21 mouse cellular contexts compared by ENCODE assay signal in the genomic region with DNA sequence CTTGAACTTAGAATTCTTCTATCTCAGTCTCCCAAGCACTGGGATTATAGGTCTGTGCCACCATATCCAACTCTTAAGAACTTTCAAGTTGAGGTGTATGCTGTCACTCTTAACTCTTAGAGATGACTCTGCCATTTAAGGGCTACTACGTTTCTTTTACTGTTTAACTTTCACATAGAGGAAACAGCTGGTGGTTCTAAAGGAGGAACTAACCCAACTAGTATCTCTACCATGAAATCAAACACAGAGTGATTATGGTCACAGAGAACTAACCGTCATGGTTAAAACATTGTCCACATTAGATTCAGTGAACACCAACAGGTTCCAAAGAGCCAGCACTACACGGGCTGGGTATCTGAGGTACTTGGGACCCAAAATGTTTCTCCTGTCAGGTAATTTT. TPM values are rescaled to one million over a fixed set of nuclear protein-coding genes. Genes with fewer than 3 reads are reported as not detected.
DNase-seq lines count a peak whose midpoint lies in the region; ATAC-seq and TF ChIP-seq lines count a peak whose summit lies in the region.
"Had no signal": no experiment of that assay in that cellular context is flagged by ENCODE, and none has a peak within 500 bp of the region (broad histone marks: within the 10 kb centered on the region; RNA-seq: fewer than 3 reads in every experiment).

No protein-coding gene starts in this region.

- no peak for TF ChIP-seq CTCF in MEL (IDR thresholded peaks at IDR 0.05 in 2 of 3, conservative IDR thresholded peaks at IDR 0.05 in 1 of 3; ENCODE audit: control insufficient read depth in 1 of 3, insufficient read depth in 1 of 3, low read depth in 2 of 3, low read length in 3 of 3, poor library complexity in 1 of 3, severe bottlenecking in 1 of 3)

- no peak for TF ChIP-seq RAD21 in MEL (IDR thresholded peaks at IDR 0.05; ENCODE audit: low read depth, low read length)

- no peak overlapping the region for H3K9ac ChIP-seq in MEL (ENCODE audit: control insufficient read depth, low read depth, low read length, poor library complexity, severe bottlenecking)
- H3K9ac ChIP-seq in hindbrain, embryonic 11.5 days (ENCODE audit: low read depth, low read length), result no peak overlapping the region
- H3K9ac ChIP-seq: embryonic facial prominence, embryonic 12.5 days; forebrain, embryonic 13.5 days; forebrain, embryonic 15.5 days; forebrain, postnatal 0 days had no signal

- H3K9me3 ChIP-seq in MEL (replicated peaks; ENCODE audit: insufficient read depth, low read length), result no peaks in the 10 kb centered on the region
- no peaks in the 10 kb centered on the region for H3K9me3 ChIP-seq in hindbrain, embryonic 11.5 days (ENCODE audit: control insufficient read depth, low read length)
- H3K9me3 ChIP-seq: embryonic facial prominence, embryonic 10.5 days; embryonic facial prominence, embryonic 12.5 days; forebrain, embryonic 13.5 days; forebrain, embryonic 15.5 days had no signal

- no peak overlapping the region for H3K4me3 ChIP-seq in MEL (ENCODE audit: control insufficient read depth in 1 of 2, insufficient read depth in 1 of 2, low read depth in 2 of 2, low read length in 2 of 2)
- H3K4me3 ChIP-seq in hindbrain, embryonic 11.5 days (ENCODE audit: low read depth, low read length), result no peak overlapping the region
- H3K4me3 ChIP-seq: embryonic facial prominence, embryonic 10.5 days; embryonic facial prominence, embryonic 12.5 days; forebrain, embryonic 13.5 days; forebrain, embryonic 15.5 days had no signal

- no peak for TF ChIP-seq POLR2A in MEL (IDR thresholded peaks at IDR 0.05; ENCODE audit: control insufficient read depth in 1 of 2, insufficient read depth in 1 of 2, low read depth in 1 of 2, low read length in 2 of 2, poor library complexity in 1 of 2)

- no peaks in the 10 kb centered on the region for H3K27me3 ChIP-seq in MEL (ENCODE audit: control insufficient read depth in 1 of 2, insufficient read depth in 2 of 2, low read length in 2 of 2)
- H3K27me3 ChIP-seq in splenic B cell, adult 2 months (ENCODE audit: control insufficient read depth, insufficient read depth, low read length, poor library complexity, severe bottlenecking), result no peaks in the 10 kb centered on the region
- H3K27me3 ChIP-seq in hindbrain, embryonic 11.5 days (ENCODE audit: control insufficient read depth, insufficient read depth, low read length), result no peaks in the 10 kb centered on the region
- H3K27me3 ChIP-seq: embryonic facial prominence, embryonic 12.5 days; forebrain, embryonic 13.5 days; forebrain, embryonic 15.5 days had no signal

- WGBS in hindbrain, embryonic 11.5 days, result 94% methylated on average over 3 of the region's 3 CpGs

- peak overlapping the region; percentile 50; the same call in 1 of the 2 replicates for H3K27ac ChIP-seq in MEL (ENCODE audit: control insufficient read depth, low read depth, low read length)
- H3K27ac ChIP-seq in hindbrain, embryonic 11.5 days (ENCODE audit: low read depth, low read length), result no peak overlapping the region
- H3K27ac ChIP-seq: embryonic facial prominence, embryonic 10.5 days; embryonic facial prominence, embryonic 12.5 days; forebrain, embryonic 13.5 days; forebrain, embryonic 15.5 days had no signal

- DNase-seq in heart, adult 11 months, result peak; percentile 15
- DNase-seq in heart, postnatal 4 days, result no peak
- DNase-seq in MEL (ENCODE audit: low read depth, low spot score), result peak; percentile 64
- peak; percentile 14 for DNase-seq in splenic B cell, adult 2 months (ENCODE audit: low read depth, low spot score)
- no peak for DNase-seq in hindbrain, embryonic 11.5 days (ENCODE audit: low spot score)
- no peak for DNase-seq in adrenal gland, postnatal 4 days (ENCODE audit: low spot score in 2 of 2)
- DNase-seq in B cell, adult 2 months, result no peak
- DNase-seq: adrenal gland, adult 2 months; adrenal gland, postnatal 10 days; adrenal gland, postnatal 25 days; cerebellum, adult 11-12 months; cerebellum, adult 2 months; cerebellum, adult 9-10 months; cerebellum, postnatal 10 days; cerebellum, postnatal 25 days; forebrain, postnatal 0 days had no signal

- H3K36me3 ChIP-seq in MEL (ENCODE audit: control insufficient read depth in 1 of 2, insufficient read depth in 2 of 2, low read length in 2 of 2), result peaks cover 31 to 49% of the 10 kb centered on the region in 2 experiments
- H3K36me3 ChIP-seq in splenic B cell, adult 2 months (ENCODE audit: control insufficient read depth, insufficient read depth, low read length, poor library complexity, severe bottlenecking), result peaks cover 7% of the 10 kb centered on the region
- 0 out of 2 replicates have a peak, but pooled peaks cover 3% of the 10 kb centered on the region for H3K36me3 ChIP-seq in hindbrain, embryonic 11.5 days (ENCODE audit: control insufficient read depth, insufficient read depth, low read length)

- peak; percentile 54; the same call in 1 of the 2 replicates for ATAC-seq in common myeloid progenitor, adult 5-6 weeks (replicated peaks; ENCODE audit: low read depth, poor library complexity, severe bottlenecking)
- no peak for ATAC-seq in hindbrain, embryonic 11.5 days (ENCODE audit: low FRiP score)
- ATAC-seq: forebrain, embryonic 13.5 days; forebrain, embryonic 15.5 days; forebrain, postnatal 0 days had no signal

- peaks cover 15 to 23% of the 10 kb centered on the region in 2 experiments for H3K4me1 ChIP-seq in MEL (ENCODE audit: control insufficient read depth in 1 of 2, insufficient read depth in 2 of 2, low read length in 2 of 2)
- no peaks in the 10 kb centered on the region for H3K4me1 ChIP-seq in hindbrain, embryonic 11.5 days (replicated peaks; ENCODE audit: control insufficient read depth, insufficient read depth, low read length)
- H3K4me1 ChIP-seq: embryonic facial prominence, embryonic 10.5 days; embryonic facial prominence, embryonic 12.5 days; forebrain, embryonic 13.5 days; forebrain, embryonic 15.5 days had no signal

- H3K79me2 ChIP-seq in MEL (ENCODE audit: control insufficient read depth, insufficient read depth, low read length, poor library complexity), result no peaks in the 10 kb centered on the region

- no peak overlapping the region for H3K4me2 ChIP-seq in hindbrain, embryonic 11.5 days (replicated peaks; ENCODE audit: low read depth, low read length)
- H3K4me2 ChIP-seq: embryonic facial prominence, embryonic 12.5 days; forebrain, embryonic 13.5 days; forebrain, embryonic 15.5 days had no signal

- peak; percentile 77 to 81 for TF ChIP-seq EP300 in MEL (IDR thresholded peaks at IDR 0.05; ENCODE audit: low read depth in 1 of 2, low read length in 2 of 2)

TF ChIP-seq in MEL, 35 proteins besides CTCF, POLR2A, EP300 and RAD21:
- TF ChIP-seq ETS1 (IDR thresholded peaks at IDR 0.05; ENCODE audit: low read depth, low read length), result peak; percentile 98
- peak; percentile 49; the same call in 1 of the 2 replicates for TF ChIP-seq RCOR1 (IDR thresholded peaks at IDR 0.05; ENCODE audit: low read depth, low read length)
- TF ChIP-seq GATA1 (IDR thresholded peaks at IDR 0.05; ENCODE audit: low read depth, low read length), result peak; percentile 67
- TF ChIP-seq POLR2AphosphoS5 (IDR thresholded peaks at IDR 0.05; ENCODE audit: borderline replicate concordance, low read depth, low read length), result no peak
- peak; percentile 86 for TF ChIP-seq SIN3A (IDR thresholded peaks at IDR 0.05; ENCODE audit: low read length)
- no peak for TF ChIP-seq JUND (IDR thresholded peaks at IDR 0.05; ENCODE audit: low read depth, low read length)
TF ChIP-seq in MEL: peak in this region for 4.

RNA-seq across cellular contexts. Expression of a gene that starts 20.8 kb away (rescaled TPM):
- total RNA-seq in heart, postnatal 4 days (2021), result 10 to 100 TPM; 52.5 to 59.4 TPM
- 42.3 and 44.0 TPM in 2 replicates for total RNA-seq in MEL (2012; rRNA removed)
- 100 to 1,000 TPM in 1 of 2 experiments, not detected in 1; 121 TPM for polyA plus RNA-seq in MEL (2012; ENCODE audit: insufficient read depth in 1 of 2, insufficient read length in 2 of 2, low read depth in 1 of 2, low replicate concordance in 2 of 2, missing spikeins in 1 of 2)
- total RNA-seq in common myeloid progenitor, adult 5-6 weeks (2017), result 38.8 and 41.4 TPM in 2 replicates
- 14.2 and 19.1 TPM in 2 replicates for polyA plus RNA-seq in hindbrain, embryonic 11.5 days (2014; fragmentation: Nextera tagmentation; extraction: Ambion mirVana)
- 10 to 100 TPM; 84.9 to 89.1 TPM for total RNA-seq in adrenal gland, postnatal 4 days (2021)

RNA-seq across cellular contexts. Expression of a gene that starts 34.3 kb away (rescaled TPM):
- 10 to 100 TPM; 66.9 to 72.9 TPM for total RNA-seq in heart, postnatal 4 days (2021)
- 56.2 and 62.0 TPM in 2 replicates for total RNA-seq in MEL (2012; rRNA removed)
- polyA plus RNA-seq in MEL (2012; ENCODE audit: insufficient read depth in 1 of 2, insufficient read length in 2 of 2, low read depth in 1 of 2, low replicate concordance in 2 of 2, missing spikeins in 1 of 2), result 100 to 1,000 TPM in 1 of 2 experiments, 10 to 100 TPM in 1; 77.7 to 281 TPM
- total RNA-seq in common myeloid progenitor, adult 5-6 weeks (2017), result 76.7 and 79.5 TPM in 2 replicates
- polyA plus RNA-seq in hindbrain, embryonic 11.5 days (2014; fragmentation: Nextera tagmentation; extraction: Ambion mirVana), result 141 and 145 TPM in 2 replicates
- total RNA-seq in adrenal gland, postnatal 4 days (2021), result 10 to 100 TPM; 93.7 to 97.4 TPM

Comparison
In these comparisons a context has a peak if more than half of its experiments do, and no peak if none do; other contexts are left out.
1. DNase-seq: peak in heart, adult 11 months (single experiment), MEL (single experiment) and splenic B cell, adult 2 months (single experiment); none in heart, postnatal 4 days (single experiment), hindbrain, embryonic 11.5 days (single experiment), adrenal gland, postnatal 4 days (0 of 2) and B cell, adult 2 months (0 of 2).